Mouse (Mus musculus): Measurements from ENCODE around the gene Cbfa2t2. TPM values are rescaled to one million over a fixed set of nuclear protein-coding genes. Genes with fewer than 3 reads are reported as not detected.
A peak's percentile ranks its signal among the peaks of the same experiment; 100 is the strongest.

Cbfa2t2 gene
- polyA plus RNA-seq, 1 experiment from 2014 or later = 75.2 TPM

DNA sequence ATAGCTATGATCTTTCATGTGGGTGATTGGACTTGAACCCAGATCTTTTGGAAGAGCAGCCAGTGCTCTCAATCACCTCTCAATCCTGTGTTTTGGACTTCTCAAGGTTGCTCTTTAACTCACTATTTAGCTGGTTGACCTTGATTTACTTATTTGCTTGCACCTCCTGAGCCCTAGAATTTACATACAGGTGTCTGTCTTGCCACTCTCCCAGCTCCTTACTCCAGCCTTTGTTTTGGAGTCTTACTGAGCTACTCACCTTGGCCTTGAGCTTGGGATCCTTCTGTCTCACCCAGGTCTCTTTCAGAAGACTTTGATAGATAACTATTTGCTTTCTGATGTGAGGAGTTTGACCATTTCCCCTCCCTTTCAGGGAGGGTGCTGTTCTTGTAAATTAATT lies 20.3 kb downstream of the Cbfa2t2 start:
- H3K9me3 ChIP-seq (ENCODE audit: control insufficient read depth, low read length) = no peaks in the 10 kb centered on the region
- no peak overlapping the region for H3K27ac ChIP-seq (ENCODE audit: low read depth, low read length)
- H3K36me3 ChIP-seq (ENCODE audit: control insufficient read depth, insufficient read depth, low read length) = no peaks in the 10 kb centered on the region
- no peak for ATAC-seq (ENCODE audit: low FRiP score)
- no peak for DNase-seq (ENCODE audit: low spot score, missing footprints)
- no peaks in the 10 kb centered on the region for H3K27me3 ChIP-seq (ENCODE audit: control insufficient read depth, insufficient read depth, low read length)
- no peak overlapping the region for H3K4me3 ChIP-seq (ENCODE audit: low read depth, low read length)
- H3K4me2 ChIP-seq = no peak overlapping the region
- H3K9ac ChIP-seq (ENCODE audit: low read length) = no peak overlapping the region
- peaks cover 4% of the 10 kb centered on the region; the same call in 1 of the 2 replicates for H3K4me1 ChIP-seq (ENCODE audit: control insufficient read depth, insufficient read depth, low read length)

DNA sequence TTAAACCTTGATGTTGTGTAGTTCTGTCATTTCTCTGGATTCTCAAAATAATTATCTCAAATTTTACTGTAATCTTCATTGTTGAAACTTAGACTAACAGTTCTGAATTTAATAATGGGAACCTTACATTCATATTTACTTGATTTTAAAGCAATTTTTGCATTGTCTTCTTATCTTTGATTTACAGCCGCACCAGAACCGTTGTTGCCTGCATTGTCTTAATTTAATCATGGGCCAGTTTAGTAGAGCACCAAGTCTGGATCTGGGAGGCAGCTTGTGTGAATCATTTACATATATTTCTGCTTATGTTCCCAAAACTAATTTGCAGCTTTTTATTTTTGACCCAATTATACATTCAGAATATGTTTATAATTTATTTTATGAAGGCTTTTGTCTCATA lies 23.0 kb downstream of the Cbfa2t2 start:
- H3K4me2 ChIP-seq = no peak overlapping the region
- H3K4me3 ChIP-seq (ENCODE audit: low read depth, low read length) = no peak overlapping the region
- no peaks in the 10 kb centered on the region for H3K9me3 ChIP-seq (ENCODE audit: control insufficient read depth, low read length)
- no peak overlapping the region for H3K9ac ChIP-seq (ENCODE audit: low read length)
- no peaks in the 10 kb centered on the region for H3K36me3 ChIP-seq (ENCODE audit: control insufficient read depth, insufficient read depth, low read length)
- no peak for DNase-seq (ENCODE audit: low spot score, missing footprints)
- H3K27me3 ChIP-seq (ENCODE audit: control insufficient read depth, insufficient read depth, low read length) = no peaks in the 10 kb centered on the region
- no peak overlapping the region for H3K27ac ChIP-seq (ENCODE audit: low read depth, low read length)
- 84% methylated on average over 2 of the region's 2 CpGs for WGBS
- ATAC-seq (ENCODE audit: low FRiP score) = no peak
- H3K4me1 ChIP-seq (ENCODE audit: control insufficient read depth, insufficient read depth, low read length) = peaks cover 4% of the 10 kb centered on the region; the same call in 1 of the 2 replicates

DNA sequence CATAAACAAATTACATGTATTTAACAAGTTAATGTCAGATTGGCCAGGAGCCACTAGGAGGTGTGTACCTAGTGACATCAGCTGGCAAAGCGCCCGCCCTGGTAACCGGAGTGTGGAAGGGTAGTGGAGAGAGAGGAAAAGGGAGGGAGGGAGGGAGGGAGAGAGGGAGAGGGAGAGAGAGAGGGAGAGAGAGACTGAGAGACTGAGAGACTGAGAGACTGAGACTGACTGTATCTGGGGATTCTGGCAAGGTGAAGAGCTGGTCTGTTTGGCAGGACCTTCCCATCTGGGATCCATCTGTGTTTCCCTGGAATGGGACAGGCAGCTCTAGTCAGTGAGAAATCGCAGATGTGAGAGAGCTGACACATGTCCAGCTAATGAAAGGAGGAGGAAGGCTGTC lies 23.6 kb downstream of the Cbfa2t2 start:
- Histone ChIP-seq H3K27ac (ENCODE audit: low read depth, low read length) (no peak overlapping the region), H3K4me2 (no peak overlapping the region), H3K36me3 (ENCODE audit: control insufficient read depth, insufficient read depth, low read length) (no peaks in the 10 kb centered on the region), H3K9me3 (ENCODE audit: control insufficient read depth, low read length) (no peaks in the 10 kb centered on the region), H3K4me1 (ENCODE audit: control insufficient read depth, insufficient read depth, low read length) (peaks cover 2% of the 10 kb centered on the region; the same call in 1 of the 2 replicates), H3K4me3 (ENCODE audit: low read depth, low read length) (no peak overlapping the region), H3K9ac (ENCODE audit: low read length) (no peak overlapping the region), H3K27me3 (ENCODE audit: control insufficient read depth, insufficient read depth, low read length) (no peaks in the 10 kb centered on the region)
- DNase-seq (ENCODE audit: low spot score, missing footprints) = no peak
- 46% methylated on average over 4 of the region's 4 CpGs for WGBS
- no peak for ATAC-seq (ENCODE audit: low FRiP score)

DNA sequence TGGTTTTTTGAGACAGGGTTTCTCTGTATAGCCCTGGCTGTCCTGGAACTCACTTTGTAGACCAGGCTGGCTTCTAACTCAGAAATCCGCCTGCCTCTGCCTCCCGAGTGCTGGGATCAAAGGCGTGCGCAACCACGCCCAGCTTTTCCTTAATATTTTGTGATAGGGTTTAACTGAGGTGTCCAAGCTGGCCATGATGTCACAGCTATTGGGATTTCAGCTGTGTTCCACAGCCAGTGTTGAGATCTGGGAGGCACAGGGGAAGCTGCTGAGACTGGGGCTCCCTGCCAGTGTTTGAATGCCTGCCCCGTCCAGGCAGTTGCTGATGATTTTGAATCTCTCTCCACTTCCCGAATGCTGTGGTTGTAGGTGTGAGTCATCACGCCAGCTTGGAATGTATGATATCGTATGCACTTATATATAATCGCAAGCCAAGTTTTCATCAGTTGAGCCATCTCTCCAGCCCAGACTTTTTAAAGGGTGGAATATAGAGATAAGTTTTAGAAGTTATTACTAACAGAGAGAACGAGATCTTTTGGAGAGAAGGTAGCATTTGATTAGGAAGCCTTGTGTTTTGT lies 27.4 kb downstream of the Cbfa2t2 start:
- Histone ChIP-seq H3K27me3 (ENCODE audit: control insufficient read depth, insufficient read depth, low read length) (no peaks in the 10 kb centered on the region), H3K9me3 (ENCODE audit: control insufficient read depth, low read length) (no peaks in the 10 kb centered on the region), H3K36me3 (ENCODE audit: control insufficient read depth, insufficient read depth, low read length) (no peaks in the 10 kb centered on the region), H3K4me1 (ENCODE audit: control insufficient read depth, insufficient read depth, low read length) (peaks cover 10% of the 10 kb centered on the region; the same call in 1 of the 2 replicates), H3K9ac (ENCODE audit: low read length) (no peak overlapping the region), H3K4me3 (ENCODE audit: low read depth, low read length) (no peak overlapping the region), H3K4me2 (no peak overlapping the region), H3K27ac (ENCODE audit: low read depth, low read length) (no peak overlapping the region)
- ATAC-seq (ENCODE audit: low FRiP score) (no peak), DNase-seq (ENCODE audit: low spot score, missing footprints) (no peak)
- 93% methylated on average over 11 of the region's 11 CpGs for WGBS

DNA sequence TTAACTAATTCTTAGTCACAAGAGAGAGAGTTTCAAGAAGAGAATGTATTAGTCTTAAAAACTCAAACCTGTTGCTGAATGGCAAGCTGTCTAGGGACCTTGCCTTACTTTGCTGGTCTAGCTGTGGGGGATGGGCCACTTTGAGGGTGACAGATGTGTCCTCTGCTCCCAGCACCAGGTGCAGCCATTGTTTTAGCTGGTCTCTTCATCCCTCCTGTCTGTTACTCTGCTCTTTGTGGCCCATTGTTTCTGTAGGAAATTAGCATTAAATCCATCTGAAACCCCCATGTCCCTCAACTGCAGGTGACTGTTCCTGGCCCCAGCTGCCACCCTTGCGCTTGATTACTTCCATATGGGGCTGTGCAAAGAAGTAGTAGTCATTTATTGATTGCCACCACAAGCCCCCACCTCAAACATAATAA lies 29.6 kb downstream of the Cbfa2t2 start:
- DNase-seq (ENCODE audit: low spot score, missing footprints) (peak; percentile 86), ATAC-seq (ENCODE audit: low FRiP score) (peak; percentile 87)
- Histone ChIP-seq H3K9me3 (ENCODE audit: control insufficient read depth, low read length) (no peaks in the 10 kb centered on the region), H3K9ac (ENCODE audit: low read length) (no peak overlapping the region), H3K27me3 (ENCODE audit: control insufficient read depth, insufficient read depth, low read length) (no peaks in the 10 kb centered on the region), H3K36me3 (ENCODE audit: control insufficient read depth, insufficient read depth, low read length) (no peaks in the 10 kb centered on the region), H3K4me2 (no peak overlapping the region), H3K4me1 (ENCODE audit: control insufficient read depth, insufficient read depth, low read length) (peaks cover 9% of the 10 kb centered on the region; the same call in 1 of the 2 replicates), H3K27ac (ENCODE audit: low read depth, low read length) (peak overlapping the region; percentile 53), H3K4me3 (ENCODE audit: low read depth, low read length) (no peak overlapping the region)
- 43% methylated on average over 1 of the region's 1 CpGs for WGBS

DNA sequence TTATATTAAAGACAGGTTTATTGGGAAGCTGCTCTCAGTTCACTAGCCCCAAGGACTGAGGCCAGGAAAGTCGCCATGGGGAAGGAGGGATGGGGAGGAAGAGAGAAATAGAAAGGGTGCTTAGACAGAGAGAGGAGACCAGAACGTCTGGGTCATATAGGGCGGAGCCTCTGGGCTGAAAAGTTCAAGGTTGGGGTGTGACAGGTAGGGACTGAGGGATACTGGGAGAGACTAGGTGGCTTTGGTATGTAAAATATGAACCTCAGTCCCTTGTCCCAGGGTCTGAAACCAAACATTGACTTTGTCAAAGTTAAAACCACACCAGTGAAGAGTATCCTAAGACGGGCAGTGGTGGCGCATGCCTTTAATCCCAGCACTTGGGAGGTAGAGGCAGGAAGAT lies 30.9 kb downstream of the Cbfa2t2 start:
- peaks cover 9% of the 10 kb centered on the region; the same call in 1 of the 2 replicates for H3K4me1 ChIP-seq (ENCODE audit: control insufficient read depth, insufficient read depth, low read length)

DNA sequence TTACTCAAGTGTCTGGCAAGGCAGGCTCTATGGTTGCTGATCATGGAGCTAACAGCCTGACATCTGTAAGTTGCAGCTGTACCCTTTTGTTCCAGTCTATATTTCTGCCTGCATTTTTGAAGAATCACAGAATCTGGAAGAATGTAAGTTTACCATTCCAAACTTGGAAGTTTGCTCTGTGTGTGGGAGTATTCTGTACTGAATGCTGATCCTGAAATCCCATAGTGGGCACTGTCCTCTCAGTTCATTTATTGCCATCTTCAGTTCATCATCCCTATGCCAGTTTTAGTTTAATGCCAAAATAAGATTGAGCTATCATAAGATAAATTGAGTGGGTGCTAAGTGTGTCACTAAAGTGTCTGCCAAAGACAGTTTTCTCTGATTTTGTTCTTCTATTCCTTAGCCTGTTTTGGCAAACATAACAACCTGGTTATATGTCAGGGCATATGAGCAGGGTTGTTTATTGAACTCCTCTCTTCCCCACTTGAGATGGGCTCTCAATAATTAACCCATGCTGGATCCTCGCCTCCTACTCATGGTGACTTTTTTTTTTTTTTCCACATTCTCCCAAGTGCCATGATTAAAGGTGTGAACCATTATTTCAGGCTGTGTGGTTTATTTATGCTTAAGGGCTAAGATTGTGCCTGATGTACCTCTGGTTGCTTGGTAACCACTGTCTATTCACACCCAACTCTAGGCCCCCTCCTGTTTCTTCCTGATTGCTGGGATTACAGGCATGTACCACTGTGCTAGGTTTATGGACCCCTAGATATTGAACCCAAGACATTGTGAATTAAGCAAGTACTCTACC lies 38.2 kb downstream of the Cbfa2t2 start:
- Histone ChIP-seq H3K36me3 (ENCODE audit: control insufficient read depth, insufficient read depth, low read length) (no peaks in the 10 kb centered on the region), H3K4me1 (ENCODE audit: control insufficient read depth, insufficient read depth, low read length) (no peaks in the 10 kb centered on the region), H3K27me3 (ENCODE audit: control insufficient read depth, insufficient read depth, low read length) (no peaks in the 10 kb centered on the region), H3K4me3 (ENCODE audit: low read depth, low read length) (no peak overlapping the region), H3K4me2 (no peak overlapping the region), H3K27ac (ENCODE audit: low read depth, low read length) (no peak overlapping the region), H3K9ac (ENCODE audit: low read length) (no peak overlapping the region), H3K9me3 (ENCODE audit: control insufficient read depth, low read length) (no peaks in the 10 kb centered on the region)
- no peak for DNase-seq (ENCODE audit: low spot score, missing footprints)
- 92% methylated on average over 1 of the region's 1 CpGs for WGBS
- no peak for ATAC-seq (ENCODE audit: low FRiP score)

More for the DNA sequence above, 30.9 kb downstream of the Cbfa2t2 start:
- DNase-seq (ENCODE audit: low spot score, missing footprints) (peak; percentile 33), ATAC-seq (ENCODE audit: low FRiP score) (no peak)
- Histone ChIP-seq H3K4me2 (no peak overlapping the region), H3K9me3 (ENCODE audit: control insufficient read depth, low read length) (no peaks in the 10 kb centered on the region), H3K4me3 (ENCODE audit: low read depth, low read length) (no peak overlapping the region), H3K9ac (ENCODE audit: low read length) (no peak overlapping the region), H3K27me3 (ENCODE audit: control insufficient read depth, insufficient read depth, low read length) (no peaks in the 10 kb centered on the region), H3K36me3 (ENCODE audit: control insufficient read depth, insufficient read depth, low read length) (no peaks in the 10 kb centered on the region), H3K27ac (ENCODE audit: low read depth, low read length) (no peak overlapping the region)
- 88% methylated on average over 5 of the region's 5 CpGs for WGBS

DNA sequence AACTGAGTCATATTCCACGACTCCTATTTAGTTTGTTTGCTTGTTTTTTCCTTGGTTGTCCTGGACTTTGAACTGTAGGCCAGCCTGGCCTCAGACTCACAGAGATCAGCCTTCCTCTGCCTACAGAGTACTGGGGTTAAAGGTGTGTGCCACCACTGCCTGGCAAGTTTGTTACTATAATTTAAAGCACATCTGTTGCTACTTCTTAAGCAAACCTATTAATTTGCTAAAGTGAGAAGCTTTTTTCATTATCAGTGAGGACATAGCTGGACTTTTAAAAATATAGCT lies 38.7 kb downstream of the Cbfa2t2 start:
- no peak overlapping the region for H3K9ac ChIP-seq (ENCODE audit: low read length)
- H3K9me3 ChIP-seq (ENCODE audit: control insufficient read depth, low read length) = no peaks in the 10 kb centered on the region
- DNase-seq (ENCODE audit: low spot score, missing footprints) = no peak
- no peaks in the 10 kb centered on the region for H3K27me3 ChIP-seq (ENCODE audit: control insufficient read depth, insufficient read depth, low read length)
- no peaks in the 10 kb centered on the region for H3K36me3 ChIP-seq (ENCODE audit: control insufficient read depth, insufficient read depth, low read length)
- H3K4me2 ChIP-seq = no peak overlapping the region
- H3K4me1 ChIP-seq (ENCODE audit: control insufficient read depth, insufficient read depth, low read length) = no peaks in the 10 kb centered on the region
- WGBS = 88% methylated on average over 1 of the region's 1 CpGs
- no peak for ATAC-seq (ENCODE audit: low FRiP score)
- no peak overlapping the region for H3K4me3 ChIP-seq (ENCODE audit: low read depth, low read length)
- H3K27ac ChIP-seq (ENCODE audit: low read depth, low read length) = no peak overlapping the region

DNA sequence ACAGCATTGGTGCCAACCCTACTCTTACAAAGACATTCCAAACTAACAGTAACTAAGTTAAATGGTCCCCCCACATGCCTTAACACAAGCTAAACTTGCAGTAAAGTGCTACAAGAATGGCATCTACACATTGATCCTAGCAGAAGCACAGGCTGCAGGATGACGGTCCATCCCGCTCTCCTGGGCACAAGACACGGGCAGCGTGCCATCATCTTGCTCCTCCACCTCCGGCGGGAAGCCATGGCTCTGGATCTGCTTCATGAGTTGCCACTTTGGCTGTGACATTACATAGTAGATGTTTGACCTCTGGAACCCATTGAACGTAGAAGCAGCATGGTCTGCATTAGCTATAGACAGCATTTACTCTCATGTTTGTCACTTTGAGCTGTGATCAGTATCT lies 39.6 kb downstream of the Cbfa2t2 start:
- Histone ChIP-seq H3K9me3 (ENCODE audit: control insufficient read depth, low read length) (no peaks in the 10 kb centered on the region), H3K4me2 (no peak overlapping the region), H3K4me3 (ENCODE audit: low read depth, low read length) (no peak overlapping the region), H3K9ac (ENCODE audit: low read length) (no peak overlapping the region), H3K36me3 (ENCODE audit: control insufficient read depth, insufficient read depth, low read length) (no peaks in the 10 kb centered on the region), H3K27me3 (ENCODE audit: control insufficient read depth, insufficient read depth, low read length) (no peaks in the 10 kb centered on the region), H3K4me1 (ENCODE audit: control insufficient read depth, insufficient read depth, low read length) (no peaks in the 10 kb centered on the region), H3K27ac (ENCODE audit: low read depth, low read length) (no peak overlapping the region)
- no peak for ATAC-seq (ENCODE audit: low FRiP score)
- no peak for DNase-seq (ENCODE audit: low spot score, missing footprints)
- WGBS = 97% methylated on average over 7 of the region's 7 CpGs

Measured in midbrain, embryonic 11.5 days (tissue).